Mouse (Mus musculus) cerebellum, adult 2 months (tissue): ENCODE measurements around the gene Phip. TPM values are rescaled to one million over a fixed set of nuclear protein-coding genes. Genes with fewer than 3 reads are reported as not detected.

Source experiments
- DNase-seq, 2 experiments: peaks; one replicate each; pipeline ENCODE4 v3.0.0; 2021
- H3K27ac ChIP-seq: fragments of 200-500 bp; 2 replicates; pipeline ENCODE4 v1.5.1; 2012; ENCODE audit warnings: low read length, control low read depth, inconsistent platforms; ENCODE audit not compliant: insufficient read depth
- H3K27me3 ChIP-seq: fragments of 200-500 bp; 2 replicates; pipeline ENCODE4 v1.6.1; 2012; ENCODE audit warnings: inconsistent platforms, mild to moderate bottlenecking, low read length, moderate library complexity; ENCODE audit not compliant: control insufficient read depth, insufficient read depth
- H3K4me1 ChIP-seq: fragments of 200-500 bp; 2 replicates; pipeline ENCODE4 v1.6.1; 2011; ENCODE audit warnings: low read length; ENCODE audit not compliant: control insufficient read depth, insufficient read depth
- H3K4me3 ChIP-seq: fragments of 200-500 bp; replicated peaks from 2 replicates; pipeline ENCODE3; 2011; ENCODE audit warnings: mild to moderate bottlenecking, low read depth, low read length, control low read depth; ENCODE audit not compliant: insufficient read depth
- CTCF ChIP-seq: fragments of 200-500 bp; IDR thresholded peaks from 2 replicates; pipeline ENCODE4 v1.5.1; 2011; ENCODE audit warnings: low read depth, mild to moderate bottlenecking, control low read depth, low read length, moderate library complexity, borderline replicate concordance; ENCODE audit not compliant: insufficient read depth
- POLR2A ChIP-seq: fragments of 200-500 bp; IDR thresholded peaks from 2 replicates; pipeline ENCODE4 v1.6.1; 2011; ENCODE audit warnings: low read length, control low read depth, borderline replicate concordance; ENCODE audit not compliant: insufficient read depth
- WGBS: fragments of 180-500 bp; shearing (Covaris S2); methylation state at CpG from one replicate; pipeline ENCODE4 v1.1.7; 2018; 5-methylcytosine and 5-hydroxymethylcytosine counted together
- polyA plus RNA-seq: library from polyadenylated mRNA; depleted of rRNA; stranded (reverse); fragments of >200 nt; gene quantifications from 2 replicates; pipeline ENCODE4 v1.2.3, GENCODE M21; 2012; rRNA removed

The Phip gene
- polyA plus RNA-seq, 1 experiment, result 18.3 TPM

DNA sequence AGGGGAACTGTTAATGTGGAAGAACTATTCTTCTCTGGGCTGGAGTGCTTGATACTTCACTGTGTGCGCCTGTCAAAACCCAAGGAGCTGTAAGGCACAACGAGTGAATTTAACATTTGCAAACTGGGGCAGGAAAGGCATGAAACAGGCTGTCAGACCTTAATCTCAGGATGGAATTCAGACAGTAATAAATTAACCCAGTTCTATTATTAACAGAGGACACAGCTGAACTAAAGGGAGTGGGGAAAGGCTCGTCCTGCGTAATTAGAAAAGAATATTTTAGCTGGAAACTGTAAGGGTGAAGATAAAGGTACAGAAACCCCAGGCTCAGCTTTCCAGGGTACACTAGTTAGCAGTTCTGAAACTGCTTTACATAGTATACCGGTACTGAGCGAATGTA lies 139.4 kb downstream of the Phip start:
- no peak overlapping the region for H3K27ac ChIP-seq
- H3K27me3 ChIP-seq, result no peaks in the 10 kb centered on the region
- no peak overlapping the region for H3K4me3 ChIP-seq
- H3K4me1 ChIP-seq, result no peaks in the 10 kb centered on the region
- 84% methylated on average over 6 of the region's 6 CpGs for WGBS
- no peak for TF ChIP-seq CTCF
- TF ChIP-seq POLR2A, result no peak
- DNase-seq, result no peak

DNA sequence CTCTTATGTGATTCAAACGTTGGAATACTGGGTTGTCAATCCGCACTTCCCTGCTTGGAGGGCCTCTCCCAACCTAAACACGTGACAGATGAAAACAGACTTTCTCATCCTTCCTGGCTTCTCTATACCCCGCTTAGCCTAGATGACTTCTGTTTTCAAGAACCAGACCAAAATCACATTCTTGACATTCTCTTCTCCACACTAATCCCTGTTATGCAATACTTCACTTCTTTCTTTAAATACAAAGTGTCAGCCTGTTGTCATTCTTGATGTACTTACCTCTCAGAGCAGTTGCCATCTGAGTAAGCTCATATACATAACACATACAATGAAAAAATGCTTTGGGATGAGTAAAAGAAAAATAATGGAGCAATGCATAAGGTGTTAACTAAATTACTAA lies 143.4 kb downstream of the Phip start:
- Histone ChIP-seq H3K4me1 (no peaks in the 10 kb centered on the region), H3K4me3 (no peak overlapping the region)

DNA sequence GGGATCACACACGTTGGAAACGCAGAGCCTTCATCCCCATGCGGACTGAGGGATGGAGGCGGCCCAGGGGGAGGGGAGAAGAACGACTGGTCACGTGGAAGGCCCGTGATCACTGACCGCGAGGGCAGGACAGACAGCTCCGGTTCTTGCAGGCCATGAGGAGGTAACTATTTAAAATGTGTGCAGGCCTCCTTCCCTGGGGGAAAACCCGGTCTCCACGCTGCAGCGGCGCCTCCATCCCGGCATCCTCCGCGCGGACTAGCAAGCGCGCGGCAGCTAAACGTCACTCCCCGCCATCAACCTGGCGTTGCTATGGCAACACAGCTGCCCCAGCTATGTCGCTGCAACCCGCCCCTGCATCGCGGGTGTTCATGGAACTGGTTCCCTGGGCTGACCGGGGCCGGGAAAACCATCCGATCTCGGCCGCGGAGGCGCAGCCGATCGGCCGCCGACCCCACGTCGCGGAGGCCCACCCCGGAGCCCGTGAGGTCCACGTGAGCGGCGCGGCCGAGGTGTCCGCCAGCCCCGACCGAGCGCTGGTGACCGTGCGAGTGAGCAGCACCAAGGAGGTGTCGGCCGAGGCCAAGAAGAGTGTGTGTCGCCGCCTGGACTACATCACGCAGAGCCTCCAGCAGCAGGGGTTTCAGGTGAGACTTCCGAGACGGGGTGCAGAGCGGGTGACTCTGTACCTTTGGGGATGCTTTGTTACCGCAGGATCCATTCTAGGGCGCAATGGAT lies 145.5 kb downstream of the Phip start:
- WGBS, result under 1% methylated on average over 65 of the region's 65 CpGs
- peak overlapping the region; percentile 93 for H3K4me3 ChIP-seq
- TF ChIP-seq CTCF (no peak), POLR2A (peak; percentile 57; the same call in 1 of the 2 replicates)
- no peaks in the 10 kb centered on the region for H3K27me3 ChIP-seq
- H3K27ac ChIP-seq, result peak overlapping the region; percentile 56
- peak; percentile 91 to 92 for DNase-seq
- no peaks in the 10 kb centered on the region for H3K4me1 ChIP-seq

More for the DNA sequence above, 143.4 kb downstream of the Phip start:
- no peak for DNase-seq
- Histone ChIP-seq H3K27me3 (no peaks in the 10 kb centered on the region), H3K27ac (no peak overlapping the region)
- TF ChIP-seq POLR2A, result no peak
- 61% methylated on average over 4 of the region's 4 CpGs for WGBS

DNA sequence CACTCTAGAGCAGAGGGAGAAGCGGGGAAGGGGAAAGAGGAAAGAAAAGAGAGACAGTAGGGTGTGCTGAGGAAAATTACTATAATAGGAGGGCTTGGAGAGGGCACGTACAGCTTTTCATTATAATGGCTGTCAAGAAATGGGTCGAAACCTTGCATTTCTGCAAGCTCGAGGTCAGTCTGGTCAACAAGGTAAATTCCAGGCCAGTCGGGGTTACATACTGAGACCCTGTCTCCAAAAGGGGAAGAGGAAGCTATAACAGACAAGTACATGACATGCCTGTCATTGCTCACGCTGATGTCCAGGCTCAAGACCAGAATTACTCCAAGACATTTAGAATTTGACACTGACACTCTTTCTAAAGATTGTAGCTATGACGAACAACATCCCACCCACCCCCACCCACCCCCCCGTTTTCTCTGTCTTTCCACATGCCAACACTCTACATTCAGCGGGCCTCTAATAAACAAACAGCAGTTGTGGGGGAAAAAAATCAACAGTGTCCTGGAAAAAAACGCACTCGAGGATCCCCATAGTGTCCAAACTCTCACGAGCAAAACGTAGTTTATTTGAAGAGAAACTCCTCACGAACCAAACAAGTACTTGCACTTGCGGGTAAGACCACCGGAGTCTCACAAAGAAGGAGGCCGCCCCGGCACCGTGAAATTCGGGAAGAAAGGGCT lies 146.2 kb downstream of the Phip start, which contains the start of gene Irak1bp1:
Gene Irak1bp1 (plus strand): TSS at position 534 of the 683 bp plus-strand sequence.
- peak in 1 of 2 experiments; percentile 18 for DNase-seq
- 7% methylated on average over 20 of the region's 20 CpGs for WGBS

DNA sequence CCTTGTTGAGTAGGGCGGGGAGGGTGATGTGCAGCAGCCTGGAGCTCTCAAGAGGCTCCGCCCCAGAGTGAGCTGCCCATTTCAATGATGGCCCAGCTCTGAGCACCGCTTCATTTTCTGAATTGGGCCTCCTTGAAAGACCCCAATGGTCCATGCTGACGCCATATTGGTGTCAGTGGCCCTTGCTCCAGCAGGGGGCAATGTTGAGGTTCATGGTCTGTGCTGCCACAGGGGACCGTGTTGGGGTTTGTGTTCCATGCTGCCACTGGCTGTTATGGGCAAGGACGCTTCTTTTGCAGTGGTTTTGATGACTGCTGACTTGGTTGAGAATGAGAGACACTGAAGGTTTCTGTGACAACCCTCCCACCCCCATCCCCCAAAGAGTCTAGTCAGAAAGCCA lies 148.9 kb downstream of the Phip start:
- 97% methylated on average over 6 of the region's 6 CpGs for WGBS
- no peak for DNase-seq
- H3K27ac ChIP-seq, result no peak overlapping the region
- no peak for TF ChIP-seq CTCF
- TF ChIP-seq POLR2A, result no peak
- H3K27me3 ChIP-seq, result no peaks in the 10 kb centered on the region
- H3K4me1 ChIP-seq, result no peaks in the 10 kb centered on the region
- no peak overlapping the region for H3K4me3 ChIP-seq

More for the DNA sequence above, 146.2 kb downstream of the Phip start, which contains the start of gene Irak1bp1:
- TF ChIP-seq POLR2A, result no peak
- no peak for TF ChIP-seq CTCF
- H3K27me3 ChIP-seq, result no peaks in the 10 kb centered on the region
- peak within 1 kb of the TSS; percentile 93 for H3K4me3 ChIP-seq
- H3K27ac ChIP-seq, result peak within 1 kb of the TSS; percentile 56
- no peaks in the 10 kb centered on the region for H3K4me1 ChIP-seq

Other genes starting within 250 kb of the Phip start
- 17.4 and 19.9 TPM in 2 replicates for gene Irak1bp1, start 146.0 kb downstream of the Phip start, polyA plus RNA-seq
- gene Hmgn3, start 171.2 kb upstream of the Phip start, polyA plus RNA-seq, result 107 and 109 TPM in 2 replicates